Mouse (Mus musculus) CH12.LX (cell line): ENCODE measurements around the gene Herc1.

ENCODE experiments used
- BHLHE40 ChIP-seq: IDR thresholded peaks from 2 replicates; pipeline ENCODE4 v1.6.1; 2011; ENCODE audit warnings: mild to moderate bottlenecking, low read depth, low read length, improper control_type of control experiment
- CTCF ChIP-seq, 2 experiments: IDR thresholded peaks in 1 of 2; conservative IDR thresholded peaks in 1 of 2; 2 replicates each; pipeline ENCODE4 v1.5.1; 2011 to 2012; ENCODE audit warnings: low read depth in 2 of 2, low read length in 2 of 2, improper control_type of control experiment in 1 of 2, inconsistent platforms in 1 of 2, mild to moderate bottlenecking in 1 of 2, moderate library complexity in 1 of 2
- ELF1 ChIP-seq: IDR thresholded peaks from 2 replicates; pipeline ENCODE4 v1.6.1; 2014; ENCODE audit warnings: low read depth, mild to moderate bottlenecking, inconsistent platforms, low read length, improper control_type of control experiment
- HCFC1 ChIP-seq: IDR thresholded peaks from 2 replicates; pipeline ENCODE4 v1.6.1; 2012; ENCODE audit warnings: low read depth, mild to moderate bottlenecking, inconsistent platforms, low read length, improper control_type of control experiment
- MEF2A ChIP-seq: IDR thresholded peaks from 2 replicates; pipeline ENCODE4 v1.6.1; 2014; ENCODE audit warnings: low read depth, mild to moderate bottlenecking, inconsistent platforms, low read length, improper control_type of control experiment, borderline replicate concordance
- MYC ChIP-seq: IDR thresholded peaks from 2 replicates; pipeline ENCODE4 v1.6.1; 2011; ENCODE audit warnings: low read depth, mild to moderate bottlenecking, improper control_type of control experiment, low read length
- POLR2A ChIP-seq: IDR thresholded peaks from 2 replicates; pipeline ENCODE4 v1.6.1; 2011; ENCODE audit warnings: low read depth, mild to moderate bottlenecking, improper control_type of control experiment, low read length
- TBP ChIP-seq: conservative IDR thresholded peaks from 2 replicates; pipeline ENCODE4 v1.6.1; 2011; ENCODE audit warnings: low read depth, low read length, improper control_type of control experiment
- TCF12 ChIP-seq: IDR thresholded peaks from 2 replicates; pipeline ENCODE4 v1.6.1; 2014; ENCODE audit warnings: low read depth, mild to moderate bottlenecking, inconsistent platforms, low read length, improper control_type of control experiment
- UBTF ChIP-seq: IDR thresholded peaks from 2 replicates; pipeline ENCODE4 v1.6.1; 2012; ENCODE audit warnings: low read depth, mild to moderate bottlenecking, inconsistent platforms, low read length, improper control_type of control experiment, moderate library complexity
- USF2 ChIP-seq: conservative IDR thresholded peaks from 2 replicates; pipeline ENCODE4 v1.6.1; 2011; ENCODE audit warnings: low read depth, low read length, improper control_type of control experiment
- ZKSCAN1 ChIP-seq: IDR thresholded peaks from 2 replicates; pipeline ENCODE4 v1.6.1; 2012; ENCODE audit warnings: low read depth, inconsistent platforms, low read length, improper control_type of control experiment, borderline replicate concordance
- ZNF384 ChIP-seq: IDR thresholded peaks from 2 replicates; pipeline ENCODE4 v1.6.1; 2012; ENCODE audit warnings: low read depth, low read length, improper control_type of control experiment, inconsistent platforms

- TF ChIP-seq POLR2A, result no peak
- TF ChIP-seq CTCF (conservative IDR thresholded peaks at IDR 0.05 in 1 of 2, IDR thresholded peaks at IDR 0.05 in 1 of 2; ENCODE audit: low read depth in 2 of 2, low read length in 2 of 2), result no peak
- no peak for TF ChIP-seq HCFC1
- TF ChIP-seq MEF2A, result no peak
- no peak for TF ChIP-seq USF2
- no peak for TF ChIP-seq MYC
- TF ChIP-seq TBP, result no peak
- no peak for TF ChIP-seq ZKSCAN1
- TF ChIP-seq ELF1, result no peak
- TF ChIP-seq BHLHE40, result no peak
- TF ChIP-seq UBTF, result no peak
- TF ChIP-seq TCF12, result no peak
- no peak for TF ChIP-seq ZNF384
Observed at GRCm38 (mm10) chr9:66506011-66506410, 155.8 kb downstream of the Herc1 start.
